Comparison of ENCODE assay signal across 22 mouse cellular contexts in the genomic region with DNA sequence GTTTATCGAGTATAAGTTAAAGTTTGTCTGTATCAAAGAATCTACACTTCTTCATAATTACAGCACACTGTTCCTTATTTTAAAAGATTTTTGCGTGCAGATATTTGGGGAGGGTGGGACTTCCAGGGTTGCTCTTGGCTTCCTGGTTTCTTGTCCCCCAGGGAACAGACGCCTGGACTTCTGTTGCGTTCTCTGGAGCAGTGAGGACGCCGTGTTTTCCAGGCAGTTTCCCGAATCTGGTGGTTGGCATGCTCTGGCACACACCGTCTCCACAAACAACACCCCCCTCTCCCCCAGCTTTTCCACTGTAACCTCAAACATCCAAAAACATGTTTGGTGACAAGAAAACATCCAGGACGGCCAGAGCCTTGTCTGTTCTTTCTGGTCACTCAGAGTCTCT. TPM values are rescaled to one million over a fixed set of nuclear protein-coding genes. Genes with fewer than 3 reads are reported as not detected.
DNase-seq lines count a peak whose midpoint lies in the region; ATAC-seq and TF ChIP-seq lines count a peak whose summit lies in the region.
"Had no signal": no experiment of that assay in that cellular context is flagged by ENCODE, and none has a peak within 500 bp of the region (broad histone marks: within the 10 kb centered on the region; RNA-seq: fewer than 3 reads in every experiment).

No protein-coding gene starts in this region.

- H3K9ac ChIP-seq in kidney, embryonic 15.5 days = no peak overlapping the region
- no peak overlapping the region for H3K9ac ChIP-seq in liver, embryonic 16.5 days (ENCODE audit: low read depth, low read length)
- no peak overlapping the region for H3K9ac ChIP-seq in hindbrain, postnatal 0 days (replicated peaks; ENCODE audit: low read length)
- H3K9ac ChIP-seq: embryonic facial prominence, embryonic 15.5 days; forebrain, postnatal 0 days; hindbrain, embryonic 12.5 days had no signal

- intact Hi-C loops in heart, postnatal 25 days (cut with DNase I) = loop anchor here (5.0 to 10.0 kb wide), 2 partner anchors 36 to 58 kb away; no protein-coding TSS in a partner anchor

- 71% methylated on average over 9 of the region's 9 CpGs for WGBS in kidney, adult 2 months
- WGBS in kidney, embryonic 15.5 days = 88% methylated on average over 9 of the region's 9 CpGs
- WGBS in heart, embryonic 10.5 days = 73% methylated on average over 9 of the region's 9 CpGs
- WGBS in liver, embryonic 16.5 days (ENCODE audit: insufficient replicate concordance) = 76% methylated on average over 9 of the region's 9 CpGs
- WGBS in forebrain, embryonic 10.5 days = 93% methylated on average over 9 of the region's 9 CpGs
- WGBS in hindbrain, postnatal 0 days = 94% methylated on average over 9 of the region's 9 CpGs

- H3K27me3 ChIP-seq in kidney, adult 2 months (replicated peaks; ENCODE audit: control insufficient read depth, insufficient read depth, low read length) = no peaks in the 10 kb centered on the region
- no peaks in the 10 kb centered on the region for H3K27me3 ChIP-seq in kidney, embryonic 15.5 days
- H3K27me3 ChIP-seq in heart, embryonic 10.5 days (ENCODE audit: insufficient read depth, poor library complexity, severe bottlenecking) = no peaks in the 10 kb centered on the region
- H3K27me3 ChIP-seq in liver, embryonic 16.5 days (ENCODE audit: control insufficient read depth, insufficient read depth, low read depth, low read length) = no peaks in the 10 kb centered on the region
- H3K27me3 ChIP-seq in forebrain, embryonic 10.5 days (ENCODE audit: poor library complexity, severe bottlenecking) = no peaks in the 10 kb centered on the region
- no peaks in the 10 kb centered on the region for H3K27me3 ChIP-seq in hindbrain, postnatal 0 days (ENCODE audit: insufficient read depth, low read length)
- H3K27me3 ChIP-seq: embryonic facial prominence, embryonic 15.5 days; hindbrain, embryonic 12.5 days had no signal

- no peak overlapping the region; the same call in 1 of the 2 replicates for H3K27ac ChIP-seq in kidney, adult 2 months (ENCODE audit: insufficient read depth, low read depth, low read length)
- no peak overlapping the region for H3K27ac ChIP-seq in kidney, embryonic 15.5 days
- peak overlapping the region; percentile 77; the same call in 1 of the 2 replicates for H3K27ac ChIP-seq in heart, embryonic 10.5 days
- peak overlapping the region; percentile 72; the same call in 1 of the 2 replicates for H3K27ac ChIP-seq in liver, embryonic 16.5 days (ENCODE audit: low read length)
- H3K27ac ChIP-seq in forebrain, embryonic 10.5 days = no peak overlapping the region
- H3K27ac ChIP-seq in hindbrain, postnatal 0 days = no peak overlapping the region
- H3K27ac ChIP-seq: embryonic facial prominence, embryonic 15.5 days; hindbrain, embryonic 12.5 days; left cerebral cortex, adult 2 months; limb, embryonic 10.5 days had no signal

- no peak for TF ChIP-seq CTCF in kidney, adult 2 months (conservative IDR thresholded peaks at IDR 0.05; ENCODE audit: insufficient read depth, insufficient read length, low read depth, low read length)
- TF ChIP-seq CTCF in hindbrain, postnatal 0 days (IDR thresholded peaks at IDR 0.05; ENCODE audit: low read depth) = no peak

- H3K4me2 ChIP-seq in kidney, embryonic 15.5 days = no peak overlapping the region
- H3K4me2 ChIP-seq in liver, embryonic 16.5 days (ENCODE audit: low read depth, low read length) = no peak overlapping the region
- no peak overlapping the region for H3K4me2 ChIP-seq in hindbrain, postnatal 0 days (ENCODE audit: low read depth, low read length)
- H3K4me2 ChIP-seq: embryonic facial prominence, embryonic 15.5 days; hindbrain, embryonic 12.5 days had no signal

- H3K4me3 ChIP-seq in kidney, adult 2 months (ENCODE audit: insufficient read depth, low read depth, low read length) = no peak overlapping the region
- no peak overlapping the region for H3K4me3 ChIP-seq in kidney, embryonic 15.5 days (replicated peaks)
- no peak overlapping the region for H3K4me3 ChIP-seq in heart, embryonic 10.5 days
- H3K4me3 ChIP-seq in liver, embryonic 16.5 days (ENCODE audit: low read depth, low read length) = no peak overlapping the region
- H3K4me3 ChIP-seq in forebrain, embryonic 10.5 days = no peak overlapping the region
- H3K4me3 ChIP-seq in hindbrain, postnatal 0 days (ENCODE audit: low read length) = no peak overlapping the region
- H3K4me3 ChIP-seq: embryonic facial prominence, embryonic 15.5 days; hindbrain, embryonic 12.5 days; left cerebral cortex, adult 2 months; limb, embryonic 10.5 days had no signal

- H3K36me3 ChIP-seq in kidney, adult 2 months (ENCODE audit: control insufficient read depth, insufficient read depth, low read length) = no peaks in the 10 kb centered on the region
- H3K36me3 ChIP-seq in kidney, embryonic 15.5 days = no peaks in the 10 kb centered on the region
- peaks cover 19% of the 10 kb centered on the region; the same call in 1 of the 2 replicates for H3K36me3 ChIP-seq in heart, embryonic 10.5 days
- no peaks in the 10 kb centered on the region; the same call in 1 of the 2 replicates for H3K36me3 ChIP-seq in liver, embryonic 16.5 days (ENCODE audit: control insufficient read depth, insufficient read depth)
- H3K36me3 ChIP-seq in forebrain, embryonic 10.5 days (replicated peaks) = peaks cover 31% of the 10 kb centered on the region; the same call in 1 of the 2 replicates
- no peaks in the 10 kb centered on the region for H3K36me3 ChIP-seq in hindbrain, postnatal 0 days (ENCODE audit: insufficient read depth, low read length)
- H3K36me3 ChIP-seq: limb, embryonic 10.5 days had no signal

- no peak for ATAC-seq in kidney, embryonic 15.5 days (replicated peaks; ENCODE audit: low FRiP score)
- no peak for ATAC-seq in liver, embryonic 16.5 days (ENCODE audit: low read depth)
- ATAC-seq in hindbrain, postnatal 0 days = no peak
- ATAC-seq: forebrain, postnatal 0 days; inflammation-experienced regulatory T-cells, adult 6 months had no signal

- TF ChIP-seq POLR2A in kidney, adult 2 months (IDR thresholded peaks at IDR 0.05; ENCODE audit: low read depth, low read length) = no peak

- no peaks in the 10 kb centered on the region for H3K9me3 ChIP-seq in kidney, embryonic 15.5 days (replicated peaks)
- no peaks in the 10 kb centered on the region for H3K9me3 ChIP-seq in heart, embryonic 10.5 days
- no peaks in the 10 kb centered on the region for H3K9me3 ChIP-seq in liver, embryonic 16.5 days (replicated peaks; ENCODE audit: control insufficient read depth, low read length)
- H3K9me3 ChIP-seq in forebrain, embryonic 10.5 days = no peaks in the 10 kb centered on the region
- H3K9me3 ChIP-seq in hindbrain, postnatal 0 days (ENCODE audit: low read length) = no peaks in the 10 kb centered on the region
- H3K9me3 ChIP-seq: embryonic facial prominence, embryonic 15.5 days; G1E; hindbrain, embryonic 12.5 days; limb, embryonic 10.5 days had no signal

- DNase-seq in kidney, adult 2 months = peak; percentile 20
- no peak for DNase-seq in heart, embryonic 10.5 days (ENCODE audit: low spot score)
- peak; percentile 17 for DNase-seq in heart, postnatal 25 days (ENCODE audit: low spot score)
- DNase-seq in testis, postnatal 10 days (ENCODE audit: low spot score) = no peak
- no peak for DNase-seq in forebrain, embryonic 10.5 days (ENCODE audit: extremely low spot score, low spot score)
- no peak for DNase-seq in hindbrain, postnatal 0 days (ENCODE audit: low spot score)
- DNase-seq: adrenal gland, postnatal 36 days; cerebellum, adult 9-10 months; embryo, embryonic 11 days; forebrain, postnatal 0 days; kidney, adult 8-10 months; lung, adult 2 months; lung, postnatal 4 days; right cerebral cortex, postnatal 4 days had no signal

- no peaks in the 10 kb centered on the region for H3K4me1 ChIP-seq in kidney, adult 2 months (ENCODE audit: control insufficient read depth, insufficient read depth, low read length)
- H3K4me1 ChIP-seq in kidney, embryonic 15.5 days = 0 out of 2 replicates have a peak, but pooled peaks cover 7% of the 10 kb centered on the region
- H3K4me1 ChIP-seq in heart, embryonic 10.5 days = peaks cover 55% of the 10 kb centered on the region
- H3K4me1 ChIP-seq in liver, embryonic 16.5 days (ENCODE audit: control insufficient read depth, low read depth, low read length) = peaks cover 63% of the 10 kb centered on the region
- no peaks in the 10 kb centered on the region for H3K4me1 ChIP-seq in forebrain, embryonic 10.5 days
- no peaks in the 10 kb centered on the region for H3K4me1 ChIP-seq in hindbrain, postnatal 0 days (ENCODE audit: insufficient read depth, low read length)
- H3K4me1 ChIP-seq: embryonic facial prominence, embryonic 15.5 days; hindbrain, embryonic 12.5 days; limb, embryonic 10.5 days had no signal

RNA-seq across cellular contexts. Expression of gene Lrrc8c, which starts 7.6 kb away (rescaled TPM):
- polyA plus RNA-seq in kidney, adult 2 months (2012; rRNA removed) = 13.0 and 13.6 TPM in 2 replicates
- polyA plus RNA-seq in kidney, embryonic 15.5 days (2015; fragmentation: Nextera tagmentation; extraction: Ambion mirVana) = 17.0 and 18.4 TPM in 2 replicates
- polyA plus RNA-seq in heart, embryonic 10.5 days (2016; fragmentation: Nextera tagmentation; extraction: Ambion mirVana) = 26.0 and 26.7 TPM in 2 replicates
- 10 to 100 TPM; 27.6 to 31.7 TPM for total RNA-seq in heart, postnatal 25 days (2021)
- polyA plus RNA-seq in liver, embryonic 16.5 days (2015; fragmentation: Nextera tagmentation; extraction: Ambion mirVana) = 14.0 and 16.4 TPM in 2 replicates
- polyA plus RNA-seq in forebrain, embryonic 10.5 days (2016; fragmentation: Nextera tagmentation; extraction: Ambion mirVana) = 12.4 and 14.8 TPM in 2 replicates
- total RNA-seq in hindbrain, postnatal 0 days (2014; rRNA removed) = 11.0 and 11.6 TPM in 2 replicates
- 10.7 and 11.6 TPM in 2 replicates for polyA plus RNA-seq in hindbrain, postnatal 0 days (2015; fragmentation: Nextera tagmentation; extraction: Ambion mirVana)

Comparison
In these comparisons a context has a peak if more than half of its experiments do, and no peak if none do; other contexts are left out.
1. DNase-seq: peak in kidney, adult 2 months (single experiment) and heart, postnatal 25 days (single experiment); none in heart, embryonic 10.5 days (single experiment), testis, postnatal 10 days (single experiment), forebrain, embryonic 10.5 days (single experiment) and hindbrain, postnatal 0 days (single experiment).
2. H3K27ac ChIP-seq: peak in heart, embryonic 10.5 days (single experiment) and liver, embryonic 16.5 days (single experiment); none in kidney, adult 2 months (single experiment), kidney, embryonic 15.5 days (single experiment), forebrain, embryonic 10.5 days (single experiment) and hindbrain, postnatal 0 days (single experiment).